Mouse (Mus musculus) embryonic facial prominence, embryonic 14.5 days (tissue): ENCODE results near the gene Crtc2. TPM values are rescaled to one million over a fixed set of nuclear protein-coding genes. Genes with fewer than 3 reads are reported as not detected.
A peak's percentile ranks its signal among the peaks of the same experiment; 100 is the strongest.

Source experiments
- ATAC-seq: fragments of 200-750 bp; cut with Nextera tagmentation; 2 replicates; pipeline ENCODE4 v1.8.0; 2017; ENCODE audit warnings: low read depth, moderate number of reproducible peaks, moderate TSS enrichment
- DNase-seq: peaks from one replicate; pipeline ENCODE4 v3.0.0-alpha.2; 2015; ENCODE audit warnings: low spot score
- H3K27ac ChIP-seq: fragments of 300-500 bp; sonication (generic); replicated peaks from 2 replicates; pipeline ENCODE4 v1.5.1; 2014; ENCODE audit warnings: low read depth, mild to moderate bottlenecking, low read length, moderate library complexity
- H3K27me3 ChIP-seq: fragments of 300-500 bp; sonication (generic); replicated peaks from 2 replicates; pipeline ENCODE4 v1.6.1; 2014; ENCODE audit warnings: low read length; ENCODE audit not compliant: control insufficient read depth, insufficient read depth
- H3K36me3 ChIP-seq: fragments of 300-500 bp; sonication (generic); 2 replicates; pipeline ENCODE4 v1.6.1; 2014; ENCODE audit warnings: low read length, mixed read lengths; ENCODE audit not compliant: control insufficient read depth, insufficient read depth
- H3K4me1 ChIP-seq: fragments of 300-500 bp; sonication (generic); 2 replicates; pipeline ENCODE4 v1.6.1; 2014; ENCODE audit warnings: antibody characterized with exemption, low read length; ENCODE audit not compliant: control insufficient read depth, insufficient read depth
- H3K4me2 ChIP-seq: fragments of 300-500 bp; sonication (generic); 2 replicates; pipeline ENCODE4 v1.6.1; 2014; ENCODE audit warnings: low read depth, mild to moderate bottlenecking, low read length, moderate library complexity, mixed read lengths
- H3K4me3 ChIP-seq: fragments of 300-500 bp; sonication (generic); 2 replicates; pipeline ENCODE4 v1.5.1; 2014; ENCODE audit warnings: low read depth, mild to moderate bottlenecking, low read length
- H3K9ac ChIP-seq: fragments of 300-500 bp; sonication (generic); 2 replicates; pipeline ENCODE4 v1.6.1; 2014; ENCODE audit warnings: low read depth, mild to moderate bottlenecking, low read length, moderate library complexity, mixed read lengths
- H3K9me3 ChIP-seq: fragments of 300-500 bp; sonication (generic); 2 replicates; pipeline ENCODE4 v1.6.1; 2016; ENCODE audit warnings: low read length; ENCODE audit not compliant: control insufficient read depth
- WGBS: fragments of 180-500 bp; shearing (Covaris S2); extraction: QIAGEN DNeasy Blood & Tissue Kit; methylation state at CpG from one replicate; pipeline ENCODE4 v1.1.7; 2014; 5-methylcytosine and 5-hydroxymethylcytosine counted together
- polyA plus RNA-seq: library from polyadenylated mRNA; unstranded; fragments of >200 nt; fragmentation: Nextera tagmentation; extraction: Ambion mirVana; gene quantifications from 2 replicates; pipeline ENCODE4 v1.2.1, GENCODE M21; 2014

Crtc2 gene
- polyA plus RNA-seq = 14.2 and 14.4 TPM in 2 replicates

GRCm38 (mm10) chr3:90253653-90254418 is at the start of gene Crtc2:
Crtc2 (plus strand) TSS chr3:90254163.
- Histone ChIP-seq H3K4me1 (peaks cover 13% of the 10 kb centered on the region; the same call in 1 of the 2 replicates), H3K4me3 (peak within 1 kb of the TSS; percentile 83), H3K27me3 (no peaks in the 10 kb centered on the region), H3K9me3 (no peaks in the 10 kb centered on the region), H3K36me3 (peaks cover 41% of the 10 kb centered on the region), H3K4me2 (peak within 1 kb of the TSS; percentile 91), H3K9ac (peak within 1 kb of the TSS; percentile 92), H3K27ac (peak within 1 kb of the TSS; percentile 71)
- peak; percentile 99 for ATAC-seq
- peak; percentile 99 for DNase-seq
- WGBS = under 1% methylated on average over 36 of the region's 40 CpGs

GRCm38 (mm10) chr3:90204582-90204981 is 49.4 kb upstream of the Crtc2 start:
- no peak overlapping the region for H3K4me2 ChIP-seq
- DNase-seq (no peak), ATAC-seq (no peak)
- H3K9ac ChIP-seq = no peak overlapping the region
- H3K4me3 ChIP-seq = no peak overlapping the region
- H3K27me3 ChIP-seq = no peaks in the 10 kb centered on the region
- peaks cover 21% of the 10 kb centered on the region for H3K36me3 ChIP-seq
- H3K9me3 ChIP-seq = no peaks in the 10 kb centered on the region
- 99% methylated on average over 2 of the region's 2 CpGs for WGBS
- no peaks in the 10 kb centered on the region for H3K4me1 ChIP-seq
- H3K27ac ChIP-seq = no peak overlapping the region

GRCm38 (mm10) chr3:90208662-90209061 is 45.3 kb upstream of the Crtc2 start:
- 67% methylated on average over 2 of the region's 2 CpGs for whole genome bisulfite sequencing
- peaks cover 53% of the 10 kb centered on the region for H3K36me3 ChIP-seq
- no peak overlapping the region for H3K4me2 ChIP-seq
- H3K4me3 ChIP-seq = no peak overlapping the region
- DNase-seq = peak; percentile 26
- ATAC-seq = no peak
- H3K9me3 ChIP-seq = no peaks in the 10 kb centered on the region
- no peak overlapping the region for H3K27ac ChIP-seq
- H3K27me3 ChIP-seq = no peaks in the 10 kb centered on the region
- H3K9ac ChIP-seq = no peak overlapping the region
- peaks cover 13% of the 10 kb centered on the region for H3K4me1 ChIP-seq

GRCm38 (mm10) chr3:90209908-90210566 is 43.9 kb upstream of the Crtc2 start:
- peaks cover 53% of the 10 kb centered on the region for H3K36me3 ChIP-seq
- no peak overlapping the region for H3K27ac ChIP-seq
- peaks cover 18% of the 10 kb centered on the region for H3K4me1 ChIP-seq
- no peak overlapping the region for H3K4me3 ChIP-seq
- no peaks in the 10 kb centered on the region for H3K27me3 ChIP-seq
- H3K4me2 ChIP-seq = no peak overlapping the region
- DNase-seq = no peak
- ATAC-seq = no peak
- WGBS = 89% methylated on average over 5 of the region's 5 CpGs
- no peak overlapping the region for H3K9ac ChIP-seq
- H3K9me3 ChIP-seq = no peaks in the 10 kb centered on the region

GRCm38 (mm10) chr3:90211475-90212398 is 42.2 kb upstream of the Crtc2 start:
- Histone ChIP-seq H3K4me1 (peaks cover 18% of the 10 kb centered on the region), H3K9me3 (no peaks in the 10 kb centered on the region), H3K27me3 (no peaks in the 10 kb centered on the region), H3K9ac (peak overlapping the region; percentile 84), H3K4me3 (peak overlapping the region; percentile 65), H3K4me2 (peak overlapping the region; percentile 91), H3K36me3 (peaks cover 53% of the 10 kb centered on the region), H3K27ac (no peak overlapping the region)
- no peak for DNase-seq
- ATAC-seq = no peak
- 72% methylated on average over 13 of the region's 13 CpGs for WGBS

- peak overlapping the region; percentile 65 for H3K4me3 ChIP-seq
- H3K4me1 ChIP-seq = peaks cover 18% of the 10 kb centered on the region
- H3K9ac ChIP-seq = peak overlapping the region; percentile 84
- 13% methylated on average over 5 of the region's 5 CpGs for WGBS
- H3K36me3 ChIP-seq = peaks cover 51% of the 10 kb centered on the region
- ATAC-seq (no peak), DNase-seq (no peak)
- no peak overlapping the region; the same call in 1 of the 2 replicates for H3K27ac ChIP-seq
- no peaks in the 10 kb centered on the region for H3K9me3 ChIP-seq
- peak overlapping the region; percentile 91 for H3K4me2 ChIP-seq
- no peaks in the 10 kb centered on the region for H3K27me3 ChIP-seq
Measured at GRCm38 (mm10) chr3:90212723-90213122, 41.2 kb upstream of the Crtc2 start.

GRCm38 (mm10) chr3:90213377-90213866 is 40.5 kb upstream of the Crtc2 start, which contains the start of the genes Rps27 and Rab13:
Rps27 (minus strand) TSS chr3:90213651.
Rab13 (plus strand) TSS chr3:90213695.
- under 1% methylated on average over 42 of the region's 42 CpGs for WGBS
- Histone ChIP-seq H3K27ac (peak within 1 kb of the TSS; percentile 81), H3K4me3 (peak within 1 kb of the TSS; percentile 65), H3K4me2 (peak within 1 kb of the TSS; percentile 91), H3K36me3 (peaks cover 44% of the 10 kb centered on the region), H3K9ac (peak within 1 kb of the TSS; percentile 84), H3K9me3 (no peaks in the 10 kb centered on the region), H3K4me1 (peaks cover 18% of the 10 kb centered on the region), H3K27me3 (no peaks in the 10 kb centered on the region)
- ATAC-seq (peak; percentile 95), DNase-seq (peak; percentile 99)
